Mouse (Mus musculus): ENCODE measurements around the gene Pnldc1. TPM values are rescaled to one million over a fixed set of nuclear protein-coding genes. Genes with fewer than 3 reads are reported as not detected.
"Not testable (repeated sequence)": the region's sequence is repeated elsewhere in the genome, so short reads cannot be mapped to it uniquely, and the experiment has no call there.

The Pnldc1 gene
- polyA plus RNA-seq, 1 experiment from 2014 or later = 2.9 TPM

GRCm38 (mm10) chr17:12902291-12902690 is 7.7 kb downstream of the Pnldc1 start:
- no peak for ATAC-seq (ENCODE audit: insufficient read depth, low FRiP score, low TSS enrichment)

GRCm38 (mm10) chr17:12898607-12899006 is 11.4 kb downstream of the Pnldc1 start:
- H3K9me3 ChIP-seq (ENCODE audit: control insufficient read depth, low read length); H3K27ac ChIP-seq (ENCODE audit: low read depth, low read length); H3K9ac ChIP-seq (ENCODE audit: low read length); H3K4me1 ChIP-seq (ENCODE audit: control insufficient read depth, insufficient read depth, low read length); H3K4me3 ChIP-seq (ENCODE audit: low read depth, low read length); ATAC-seq (ENCODE audit: insufficient read depth, low FRiP score, low TSS enrichment); H3K36me3 ChIP-seq (ENCODE audit: control insufficient read depth, insufficient read depth, low read length); H3K27me3 ChIP-seq (ENCODE audit: control insufficient read depth, insufficient read depth, low read length); H3K4me2 ChIP-seq (ENCODE audit: low read depth); DNase-seq (ENCODE audit: low spot score): not testable (repeated sequence)
- WGBS = 42% methylated on average over 2 of the region's 2 CpGs

More at GRCm38 (mm10) chr17:12902291-12902690, 7.7 kb downstream of the Pnldc1 start:
- no peak overlapping the region for H3K4me3 ChIP-seq (ENCODE audit: low read depth, low read length)
- H3K36me3 ChIP-seq (ENCODE audit: control insufficient read depth, insufficient read depth, low read length) = no peaks in the 10 kb centered on the region
- H3K4me1 ChIP-seq (ENCODE audit: control insufficient read depth, insufficient read depth, low read length) = no peaks in the 10 kb centered on the region
- no peaks in the 10 kb centered on the region for H3K27me3 ChIP-seq (ENCODE audit: control insufficient read depth, insufficient read depth, low read length)
- no peak for DNase-seq (ENCODE audit: low spot score)
- 95% methylated on average over 6 of the region's 6 CpGs for WGBS
- no peaks in the 10 kb centered on the region for H3K9me3 ChIP-seq (ENCODE audit: control insufficient read depth, low read length)
- H3K9ac ChIP-seq (ENCODE audit: low read length) = no peak overlapping the region
- no peak overlapping the region for H3K4me2 ChIP-seq (ENCODE audit: low read depth)
- H3K27ac ChIP-seq (ENCODE audit: low read depth, low read length) = no peak overlapping the region

GRCm38 (mm10) chr17:12897674-12898073 is 12.4 kb downstream of the Pnldc1 start:
- Histone ChIP-seq H3K4me2 (ENCODE audit: low read depth) (no peak overlapping the region), H3K27me3 (ENCODE audit: control insufficient read depth, insufficient read depth, low read length) (no peaks in the 10 kb centered on the region), H3K27ac (ENCODE audit: low read depth, low read length) (no peak overlapping the region), H3K36me3 (ENCODE audit: control insufficient read depth, insufficient read depth, low read length) (no peaks in the 10 kb centered on the region), H3K4me1 (ENCODE audit: control insufficient read depth, insufficient read depth, low read length) (no peaks in the 10 kb centered on the region), H3K9ac (ENCODE audit: low read length) (no peak overlapping the region), H3K9me3 (ENCODE audit: control insufficient read depth, low read length) (no peaks in the 10 kb centered on the region), H3K4me3 (ENCODE audit: low read depth, low read length) (no peak overlapping the region)
- ATAC-seq (ENCODE audit: insufficient read depth, low FRiP score, low TSS enrichment) = no peak
- no peak for DNase-seq (ENCODE audit: low spot score)
- 92% methylated on average over 5 of the region's 5 CpGs for WGBS

- H3K9ac ChIP-seq (ENCODE audit: low read length) = no peak overlapping the region
- 95% methylated on average over 9 of the region's 9 CpGs for WGBS
- no peak for ATAC-seq (ENCODE audit: insufficient read depth, low FRiP score, low TSS enrichment)
- no peaks in the 10 kb centered on the region for H3K9me3 ChIP-seq (ENCODE audit: control insufficient read depth, low read length)
- peaks cover 3% of the 10 kb centered on the region; the same call in 1 of the 2 replicates for H3K36me3 ChIP-seq (ENCODE audit: control insufficient read depth, insufficient read depth, low read length)
- no peak for DNase-seq (ENCODE audit: low spot score)
- no peak overlapping the region for H3K27ac ChIP-seq (ENCODE audit: low read depth, low read length)
- H3K4me3 ChIP-seq (ENCODE audit: low read depth, low read length) = no peak overlapping the region
- H3K27me3 ChIP-seq (ENCODE audit: control insufficient read depth, insufficient read depth, low read length) = no peaks in the 10 kb centered on the region
- no peaks in the 10 kb centered on the region for H3K4me1 ChIP-seq (ENCODE audit: control insufficient read depth, insufficient read depth, low read length)
- no peak overlapping the region for H3K4me2 ChIP-seq (ENCODE audit: low read depth)
Observed at GRCm38 (mm10) chr17:12892033-12892432, 18.0 kb downstream of the Pnldc1 start.

GRCm38 (mm10) chr17:12891054-12891453 is 19.0 kb downstream of the Pnldc1 start:
- Histone ChIP-seq H3K36me3 (ENCODE audit: control insufficient read depth, insufficient read depth, low read length) (peaks cover 3% of the 10 kb centered on the region; the same call in 1 of the 2 replicates), H3K9ac (ENCODE audit: low read length) (no peak overlapping the region), H3K4me1 (ENCODE audit: control insufficient read depth, insufficient read depth, low read length) (no peaks in the 10 kb centered on the region), H3K4me2 (ENCODE audit: low read depth) (no peak overlapping the region), H3K27ac (ENCODE audit: low read depth, low read length) (no peak overlapping the region), H3K4me3 (ENCODE audit: low read depth, low read length) (no peak overlapping the region), H3K27me3 (ENCODE audit: control insufficient read depth, insufficient read depth, low read length) (no peaks in the 10 kb centered on the region), H3K9me3 (ENCODE audit: control insufficient read depth, low read length) (no peaks in the 10 kb centered on the region)
- DNase-seq (ENCODE audit: low spot score) (no peak), ATAC-seq (ENCODE audit: insufficient read depth, low FRiP score, low TSS enrichment) (no peak)
- 90% methylated on average over 4 of the region's 4 CpGs for WGBS

GRCm38 (mm10) chr17:12887021-12887775 is 22.8 kb downstream of the Pnldc1 start:
- Histone ChIP-seq H3K9ac (ENCODE audit: low read length) (no peak overlapping the region), H3K27ac (ENCODE audit: low read depth, low read length) (no peak overlapping the region), H3K9me3 (ENCODE audit: control insufficient read depth, low read length) (no peaks in the 10 kb centered on the region), H3K4me2 (ENCODE audit: low read depth) (no peak overlapping the region), H3K4me1 (ENCODE audit: control insufficient read depth, insufficient read depth, low read length) (no peaks in the 10 kb centered on the region), H3K36me3 (ENCODE audit: control insufficient read depth, insufficient read depth, low read length) (peaks cover 3% of the 10 kb centered on the region; the same call in 1 of the 2 replicates), H3K4me3 (ENCODE audit: low read depth, low read length) (no peak overlapping the region), H3K27me3 (ENCODE audit: control insufficient read depth, insufficient read depth, low read length) (no peaks in the 10 kb centered on the region)
- DNase-seq (ENCODE audit: low spot score) (no peak), ATAC-seq (ENCODE audit: insufficient read depth, low FRiP score, low TSS enrichment) (no peak)
- WGBS = 79% methylated on average over 15 of the region's 15 CpGs

GRCm38 (mm10) chr17:12886620-12887019 is 23.4 kb downstream of the Pnldc1 start:
- ATAC-seq (ENCODE audit: insufficient read depth, low FRiP score, low TSS enrichment) (no peak), DNase-seq (ENCODE audit: low spot score) (no peak)
- H3K27me3 ChIP-seq (ENCODE audit: control insufficient read depth, insufficient read depth, low read length) = no peaks in the 10 kb centered on the region
- peaks cover 3% of the 10 kb centered on the region; the same call in 1 of the 2 replicates for H3K36me3 ChIP-seq (ENCODE audit: control insufficient read depth, insufficient read depth, low read length)
- H3K4me2 ChIP-seq (ENCODE audit: low read depth) = no peak overlapping the region
- H3K4me3 ChIP-seq (ENCODE audit: low read depth, low read length) = no peak overlapping the region
- no peaks in the 10 kb centered on the region for H3K4me1 ChIP-seq (ENCODE audit: control insufficient read depth, insufficient read depth, low read length)
- H3K9me3 ChIP-seq (ENCODE audit: control insufficient read depth, low read length) = no peaks in the 10 kb centered on the region
- 33% methylated on average over 6 of the region's 6 CpGs for WGBS
- no peak overlapping the region for H3K9ac ChIP-seq (ENCODE audit: low read length)
- H3K27ac ChIP-seq (ENCODE audit: low read depth, low read length) = no peak overlapping the region

- Histone ChIP-seq H3K27ac (ENCODE audit: low read depth, low read length) (no peak overlapping the region), H3K4me2 (ENCODE audit: low read depth) (no peak overlapping the region), H3K4me1 (ENCODE audit: control insufficient read depth, insufficient read depth, low read length) (no peaks in the 10 kb centered on the region), H3K9ac (ENCODE audit: low read length) (no peak overlapping the region), H3K4me3 (ENCODE audit: low read depth, low read length) (no peak overlapping the region), H3K9me3 (ENCODE audit: control insufficient read depth, low read length) (no peaks in the 10 kb centered on the region), H3K36me3 (ENCODE audit: control insufficient read depth, insufficient read depth, low read length) (no peaks in the 10 kb centered on the region), H3K27me3 (ENCODE audit: control insufficient read depth, insufficient read depth, low read length) (no peaks in the 10 kb centered on the region)
- DNase-seq (ENCODE audit: low spot score) (peak; percentile 8), ATAC-seq (ENCODE audit: insufficient read depth, low FRiP score, low TSS enrichment) (no peak)
- 78% methylated on average over 1 of the region's 1 CpGs for WGBS
Observed at GRCm38 (mm10) chr17:12881216-12881615, 28.8 kb downstream of the Pnldc1 start.

GRCm38 (mm10) chr17:12880178-12880577 is 29.9 kb downstream of the Pnldc1 start:
- ATAC-seq (ENCODE audit: insufficient read depth, low FRiP score, low TSS enrichment) (no peak), DNase-seq (ENCODE audit: low spot score) (peak; percentile 79)
- Histone ChIP-seq H3K36me3 (ENCODE audit: control insufficient read depth, insufficient read depth, low read length) (no peaks in the 10 kb centered on the region), H3K4me2 (ENCODE audit: low read depth) (0 out of 2 replicates have a peak overlapping the region, but pooled peaks have one; percentile 6), H3K4me1 (ENCODE audit: control insufficient read depth, insufficient read depth, low read length) (no peaks in the 10 kb centered on the region), H3K4me3 (ENCODE audit: low read depth, low read length) (no peak overlapping the region), H3K9ac (ENCODE audit: low read length) (no peak overlapping the region), H3K27ac (ENCODE audit: low read depth, low read length) (no peak overlapping the region), H3K9me3 (ENCODE audit: control insufficient read depth, low read length) (no peaks in the 10 kb centered on the region), H3K27me3 (ENCODE audit: control insufficient read depth, insufficient read depth, low read length) (no peaks in the 10 kb centered on the region)
- 7% methylated on average over 14 of the region's 14 CpGs for WGBS

Measured in neural tube, embryonic 11.5 days (tissue).